In genomic region chrX:99853834-99854233, GRCm38 (mm10) we compare ENCODE assay signal across 8 mouse cellular contexts. TPM values are rescaled to one million over a fixed set of nuclear protein-coding genes. Genes with fewer than 3 reads are reported as not detected.
DNase-seq lines count a peak whose midpoint lies in the region; ATAC-seq and TF ChIP-seq lines count a peak whose summit lies in the region.

No protein-coding gene starts in this region.

- peak; percentile 9 for DNase-seq in gastrocnemius, postnatal 10 days
- no peak for DNase-seq in gastrocnemius, adult 8-10 months (ENCODE audit: low spot score in 2 of 2)
- no peak for DNase-seq in testis, postnatal 14 days (ENCODE audit: low spot score)
- DNase-seq in liver, embryonic 13.5 days, result no peak
- no peak for DNase-seq in layer of hippocampus, adult 18-20 months (ENCODE audit: low spot score in 2 of 2)
- DNase-seq in urinary bladder, adult 2 months (ENCODE audit: low spot score), result no peak
- no peak for DNase-seq in Muller cell, postnatal 12 days (ENCODE audit: inconsistent ontology term)

- no peak for TF ChIP-seq POLR2A in testis, adult 2 months (IDR thresholded peaks at IDR 0.05; ENCODE audit: control insufficient read depth, low read depth, low read length)

- H3K9ac ChIP-seq in liver, embryonic 13.5 days, result no peak overlapping the region

- H3K4me2 ChIP-seq in liver, embryonic 13.5 days, result peak overlapping the region; percentile 63

- H3K9me3 ChIP-seq in liver, embryonic 13.5 days (replicated peaks), result no peaks in the 10 kb centered on the region

- peak overlapping the region; percentile 83; the same call in 1 of the 2 replicates for H3K4me3 ChIP-seq in testis, adult 2 months (ENCODE audit: control insufficient read depth, low read depth, low read length)
- H3K4me3 ChIP-seq in liver, embryonic 13.5 days (replicated peaks), result peak overlapping the region; percentile 49

- H3K27me3 ChIP-seq in testis, adult 2 months (ENCODE audit: control insufficient read depth, insufficient read depth, low read length), result no peaks in the 10 kb centered on the region
- H3K27me3 ChIP-seq in liver, embryonic 13.5 days, result peaks cover 20% of the 10 kb centered on the region; the same call in 1 of the 2 replicates

- no peak overlapping the region for H3K27ac ChIP-seq in testis, adult 2 months (ENCODE audit: control insufficient read depth, insufficient read depth, low read depth, low read length)
- H3K27ac ChIP-seq in liver, embryonic 13.5 days, result no peak overlapping the region

- H3K4me1 ChIP-seq in testis, adult 2 months (ENCODE audit: control insufficient read depth, insufficient read depth, low read length), result peaks cover 6% of the 10 kb centered on the region; the same call in 1 of the 2 replicates
- peaks cover 5% of the 10 kb centered on the region for H3K4me1 ChIP-seq in liver, embryonic 13.5 days (replicated peaks)

- no peaks in the 10 kb centered on the region for H3K36me3 ChIP-seq in testis, adult 2 months (ENCODE audit: control insufficient read depth, insufficient read depth, low read length)
- no peaks in the 10 kb centered on the region for H3K36me3 ChIP-seq in liver, embryonic 13.5 days

- TF ChIP-seq CTCF in testis, adult 2 months (IDR thresholded peaks at IDR 0.05; ENCODE audit: control insufficient read depth, insufficient read depth, insufficient replicate concordance, low read depth, low read length), result no peak

- 20% methylated on average over 3 of the region's 3 CpGs for WGBS in liver, embryonic 13.5 days (ENCODE audit: insufficient replicate concordance)

- peak; percentile 34; the same call in 1 of the 2 replicates for ATAC-seq in liver, embryonic 13.5 days (ENCODE audit: low read depth)

RNA-seq across cellular contexts. Expression of gene Tmem28, which starts 33.0 kb away (rescaled TPM):
- under 1 TPM; 0.23 to 0.41 TPM for total RNA-seq in gastrocnemius, postnatal 10 days (2021)
- total RNA-seq in gastrocnemius, adult 8-10 months (2022), result under 1 TPM in 3 of 4 experiments, not detected in 1; 0.05 to 0.19 (median 0.07) TPM
- 0.14 and 0.23 TPM in 2 replicates for polyA plus RNA-seq in testis, adult 2 months (2012; rRNA removed)
- not detected in 2 replicates for polyA plus RNA-seq in liver, embryonic 13.5 days (2015; fragmentation: Nextera tagmentation; extraction: Ambion mirVana)
- total RNA-seq in layer of hippocampus, adult 18-20 months (2021), result 10 to 100 TPM; 31.2 to 35.8 TPM
- 0.08 and 0.13 TPM in 2 replicates for polyA plus RNA-seq in urinary bladder, adult 2 months (2012; rRNA removed)

Comparison
In these comparisons a context has a peak if more than half of its experiments do, and no peak if none do; other contexts are left out.
1. RNA of gene Tmem28, which starts 33.0 kb away (total RNA-seq): 31.2 to 35.8 TPM in layer of hippocampus, adult 18-20 months; 0.23 to 0.41 TPM in gastrocnemius, postnatal 10 days and 0.05 to 0.19 TPM in gastrocnemius, adult 8-10 months; every median in the first group is over 10 times any median in the second.